Mouse (Mus musculus) 416B (cell line): Measurements from ENCODE around the gene Fam25c.
"Not testable (repeated sequence)": the region's sequence is repeated elsewhere in the genome, so short reads cannot be mapped to it uniquely, and the experiment has no call there.

Source experiments
- DNase-seq: peaks from one replicate; pipeline ENCODE4 v3.0.0; 2011; ENCODE audit warnings: low read depth

Gene Fam25c

DNA sequence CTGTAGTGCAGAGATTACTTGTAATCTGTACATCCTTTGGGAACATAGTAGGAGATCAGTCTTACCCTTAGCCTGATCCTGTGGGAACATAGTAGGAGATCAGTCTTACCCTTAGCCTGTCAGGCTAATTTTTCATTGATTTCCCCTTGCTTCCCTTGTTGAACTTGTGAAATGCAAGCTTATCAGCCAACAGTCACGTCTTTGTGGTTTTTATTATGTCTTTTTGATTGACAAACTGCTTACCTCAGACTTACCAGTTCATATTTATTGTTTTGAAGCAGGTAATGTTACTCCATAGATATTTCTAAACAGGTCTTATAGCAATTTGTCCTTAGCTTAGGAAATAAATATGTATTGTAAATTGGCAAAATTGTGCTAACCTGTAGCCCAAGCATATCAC is 27.6 kb downstream of the Fam25c start:
- peak; percentile 41 for DNase-seq

DNA sequence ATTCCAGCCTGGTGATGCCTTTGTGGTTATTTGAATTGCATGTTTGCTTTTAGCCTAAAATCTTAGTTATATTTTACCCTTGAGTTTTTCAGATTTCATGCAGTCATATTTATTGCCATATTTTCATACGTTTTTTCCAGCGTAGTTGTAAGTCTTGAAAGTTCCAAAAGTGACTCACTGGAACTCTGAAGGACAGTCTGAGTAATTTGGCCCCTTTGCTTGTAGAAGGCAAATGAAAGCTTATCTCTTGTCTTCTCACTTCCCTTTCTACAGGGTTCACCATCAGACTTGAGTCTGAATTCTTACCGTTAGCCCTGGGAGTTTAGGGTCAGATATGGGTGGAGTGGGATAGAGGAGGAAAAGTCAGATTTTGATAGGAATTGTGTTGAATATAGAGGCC is 28.6 kb downstream of the Fam25c start:
- DNase-seq: peak; percentile 66

DNA sequence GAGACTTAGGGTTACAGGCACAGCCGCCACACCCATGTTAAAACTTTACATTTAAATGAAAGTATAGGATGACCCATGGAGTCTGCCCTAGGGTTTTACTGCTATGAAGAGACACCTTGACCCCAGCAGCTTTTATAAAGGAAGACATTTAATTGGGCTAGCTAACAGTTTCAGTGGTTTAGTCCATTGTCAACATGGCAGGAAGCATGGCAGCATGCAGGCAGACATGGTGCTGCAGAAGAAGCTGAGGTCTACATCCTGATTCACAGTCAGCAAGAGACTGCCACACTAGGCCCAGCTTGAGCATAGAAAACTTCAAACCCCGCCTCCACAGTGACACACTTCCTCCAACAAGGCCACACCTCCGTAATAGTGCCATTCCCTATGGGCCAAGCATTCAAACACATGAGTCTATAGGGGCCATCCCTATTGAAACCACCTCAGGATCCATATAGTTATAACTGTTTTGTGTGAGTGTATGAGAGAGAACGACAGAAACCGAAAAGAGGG is 31.6 kb downstream of the Fam25c start:
- no peak for DNase-seq

DNA sequence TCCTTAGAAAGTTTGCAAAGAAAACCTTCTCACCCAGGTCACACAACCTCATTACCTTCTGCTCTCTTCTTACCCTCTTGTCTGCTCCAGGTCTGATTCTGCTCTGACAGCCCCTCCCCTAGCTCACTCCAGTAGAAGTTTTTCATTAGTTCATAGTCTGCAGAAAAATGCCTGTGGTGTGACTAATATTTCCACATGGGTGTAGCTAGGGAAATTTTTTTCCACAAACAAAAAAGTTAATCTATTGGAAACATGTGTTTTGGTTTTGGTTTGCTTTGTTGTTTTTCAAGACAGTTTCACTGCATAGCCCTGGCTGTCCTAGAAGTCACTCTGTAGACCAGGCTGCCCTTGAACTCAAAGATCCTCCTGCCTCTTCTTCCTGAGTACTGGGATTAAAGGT is 37.1 kb downstream of the Fam25c start:
- no peak for DNase-seq

DNA sequence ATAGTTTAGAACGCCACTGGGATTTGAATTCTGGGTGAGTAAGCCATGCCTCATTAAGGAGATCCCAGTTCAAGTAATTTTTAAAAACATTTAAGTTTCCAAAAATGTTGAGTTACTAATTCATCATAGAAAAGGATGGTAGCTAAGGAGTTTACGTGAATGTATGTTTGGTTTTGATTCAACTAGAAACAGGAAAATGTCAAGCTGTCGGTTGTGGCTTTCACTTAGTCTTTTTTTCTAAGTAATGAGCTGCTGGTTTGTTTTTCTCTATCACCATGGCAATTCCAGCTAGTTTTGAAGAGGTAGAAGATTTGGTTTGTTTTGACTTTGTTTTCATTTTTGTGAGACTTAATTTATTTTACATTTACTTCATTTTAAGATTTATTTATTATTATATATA is 37.8 kb downstream of the Fam25c start:
- DNase-seq: no peak

DNA sequence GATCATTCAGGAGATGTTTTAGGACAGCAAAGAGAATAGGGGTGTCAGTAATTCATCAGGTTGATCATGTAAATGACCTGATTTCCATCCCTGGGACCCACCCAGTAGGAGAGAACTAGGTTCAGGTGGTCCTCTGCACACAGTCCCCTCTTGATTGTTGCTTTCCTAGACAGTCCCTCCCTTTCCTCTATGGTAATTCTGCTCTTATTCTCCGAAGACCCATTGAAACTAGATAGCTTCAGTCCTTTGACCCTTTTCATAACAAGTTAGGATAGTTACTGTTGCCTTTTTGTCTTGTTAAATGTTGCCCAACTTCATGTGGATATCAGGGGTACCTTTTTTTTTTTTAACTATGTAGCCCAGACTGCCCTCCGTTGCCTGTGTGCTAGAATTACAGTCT is 38.9 kb downstream of the Fam25c start:
- no peak for DNase-seq

DNA sequence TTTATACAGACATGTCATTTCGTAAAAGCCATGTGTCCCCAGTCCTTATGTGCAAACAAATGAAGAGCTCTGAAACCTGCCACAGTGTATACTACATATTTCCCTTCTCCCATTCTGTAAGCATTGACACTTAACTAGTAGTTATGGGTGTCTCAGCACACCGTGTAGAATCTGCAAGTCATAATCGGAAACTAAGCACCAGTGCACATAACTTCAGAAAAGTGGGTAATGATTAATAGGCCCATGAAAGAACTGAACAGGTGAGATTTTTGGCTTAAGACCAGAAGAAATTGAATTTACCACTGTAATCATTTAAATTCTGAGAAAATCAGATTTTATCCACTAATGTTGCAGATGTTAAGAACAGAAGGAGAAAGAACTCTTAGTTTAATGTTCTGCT is 40.4 kb downstream of the Fam25c start:
- DNase-seq: no peak

DNA sequence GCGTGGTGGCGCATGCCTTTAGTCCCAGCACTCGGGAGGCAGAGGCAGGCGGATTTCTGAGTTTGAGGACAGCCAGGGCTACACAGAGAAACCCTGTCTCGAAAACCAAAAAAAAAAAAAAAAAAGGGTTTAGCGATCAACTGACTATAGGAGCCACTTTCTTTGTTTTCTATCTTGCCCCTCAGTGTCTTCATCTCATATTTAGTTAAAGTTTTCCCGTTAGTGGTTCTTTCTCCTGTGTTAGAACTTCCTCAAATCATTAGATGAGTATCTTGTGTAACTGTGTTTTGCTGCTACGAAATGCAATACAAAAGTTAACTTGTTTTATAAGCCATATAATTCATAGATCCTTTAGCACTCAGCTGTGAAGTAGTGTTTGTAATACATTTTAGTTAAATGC is 40.9 kb downstream of the Fam25c start:
- not testable (repeated sequence) for DNase-seq

DNA sequence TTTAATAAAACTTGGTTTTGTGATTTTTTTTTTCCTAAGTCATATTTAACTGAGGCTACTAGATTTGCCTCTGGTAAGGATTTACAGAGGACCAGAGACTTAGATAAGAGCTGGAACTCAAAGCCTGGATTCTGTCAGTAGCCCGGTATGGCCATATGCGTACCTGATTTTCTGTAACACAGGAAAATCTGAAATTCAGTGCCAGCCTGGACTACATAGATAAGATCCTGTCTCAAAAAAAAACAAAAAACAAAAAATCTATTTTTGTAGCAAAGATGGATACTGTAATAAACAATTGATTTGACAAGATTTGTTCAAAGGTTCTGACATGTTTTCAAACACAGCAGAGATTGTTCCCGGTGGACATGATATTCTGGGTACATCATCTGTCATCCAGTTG is 41.6 kb downstream of the Fam25c start:
- DNase-seq: no peak

DNA sequence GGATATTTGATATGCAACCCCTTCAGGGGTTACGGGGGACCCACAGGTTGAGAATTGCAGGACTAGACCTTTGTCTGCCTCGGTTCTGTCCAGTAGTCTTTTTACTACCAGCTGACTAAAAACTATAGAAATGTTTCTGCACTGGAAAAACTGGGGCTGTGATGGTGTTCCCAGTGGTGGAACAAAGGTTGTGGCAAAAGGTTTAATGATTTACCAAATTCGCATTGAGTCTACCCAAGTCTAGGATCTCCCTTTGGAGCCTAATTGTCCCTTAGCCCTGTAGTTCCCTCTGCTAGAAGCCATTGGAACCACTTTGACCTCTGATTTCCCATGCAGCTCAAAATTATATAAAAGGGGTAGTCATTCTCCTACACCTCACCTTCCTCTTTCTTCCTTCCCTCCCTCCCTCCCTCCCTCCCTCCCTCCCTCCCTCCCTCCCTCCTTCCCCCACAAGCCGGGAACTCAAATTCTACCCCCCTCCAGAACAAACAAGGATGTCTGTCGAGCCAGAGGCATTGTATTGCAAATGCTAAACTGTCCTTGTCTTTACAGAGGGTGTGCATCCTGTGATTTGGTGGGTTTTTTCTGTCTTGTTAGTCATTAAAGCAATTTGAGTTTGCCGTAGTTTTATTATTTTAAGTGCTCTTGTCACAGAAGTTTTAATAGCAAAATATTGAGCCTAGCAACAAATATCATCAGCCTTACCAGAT is 42.7 kb downstream of the Fam25c start:
- DNase-seq: peak; percentile 50

DNA sequence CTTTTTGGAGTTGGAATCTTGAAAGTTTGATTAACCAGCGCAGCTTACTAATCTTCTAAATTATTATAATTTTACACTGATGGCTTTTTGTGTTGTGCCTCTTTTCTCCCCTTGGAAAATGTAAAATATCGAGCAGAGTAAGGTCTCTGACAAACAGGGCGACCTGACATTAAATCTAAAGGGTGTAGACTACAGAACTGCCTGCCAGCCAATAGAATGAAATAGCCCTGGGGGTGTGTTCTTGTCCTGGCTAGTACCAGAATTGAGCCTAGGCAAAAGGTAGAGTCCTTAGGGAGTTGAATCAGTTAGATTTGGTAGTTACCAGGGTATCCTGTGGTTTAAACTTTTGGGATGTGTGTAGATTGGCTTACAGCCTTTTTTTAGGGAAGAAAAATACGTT is 43.5 kb downstream of the Fam25c start:
- peak; percentile 67 for DNase-seq

DNA sequence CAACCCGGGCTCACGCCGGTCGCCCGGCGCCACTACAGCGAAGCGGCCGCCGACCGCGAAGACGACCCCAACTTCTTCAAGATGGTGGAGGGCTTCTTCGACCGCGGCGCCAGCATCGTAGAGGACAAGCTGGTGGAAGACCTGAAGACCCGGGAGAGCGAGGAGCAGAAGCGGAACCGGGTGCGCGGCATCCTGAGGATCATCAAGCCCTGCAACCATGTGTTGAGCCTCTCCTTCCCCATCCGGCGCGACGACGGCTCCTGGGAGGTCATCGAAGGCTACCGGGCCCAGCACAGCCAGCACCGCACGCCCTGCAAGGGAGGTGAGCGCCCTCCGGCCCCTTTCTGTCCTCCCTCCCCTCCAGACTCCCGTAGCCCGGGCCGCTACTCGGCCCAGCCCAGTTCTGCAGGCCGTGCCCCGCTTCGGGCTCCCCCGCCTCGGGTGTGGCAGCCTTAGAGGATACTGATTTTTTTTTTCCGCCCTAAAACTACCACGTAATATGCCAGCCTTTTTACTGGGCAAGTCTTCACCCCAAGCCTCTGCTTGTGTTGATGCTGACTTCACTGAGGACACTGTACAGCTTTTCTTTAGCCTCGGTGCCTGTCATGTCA is 44.1 kb downstream of the Fam25c start:
- peak; percentile 51 for DNase-seq

DNA sequence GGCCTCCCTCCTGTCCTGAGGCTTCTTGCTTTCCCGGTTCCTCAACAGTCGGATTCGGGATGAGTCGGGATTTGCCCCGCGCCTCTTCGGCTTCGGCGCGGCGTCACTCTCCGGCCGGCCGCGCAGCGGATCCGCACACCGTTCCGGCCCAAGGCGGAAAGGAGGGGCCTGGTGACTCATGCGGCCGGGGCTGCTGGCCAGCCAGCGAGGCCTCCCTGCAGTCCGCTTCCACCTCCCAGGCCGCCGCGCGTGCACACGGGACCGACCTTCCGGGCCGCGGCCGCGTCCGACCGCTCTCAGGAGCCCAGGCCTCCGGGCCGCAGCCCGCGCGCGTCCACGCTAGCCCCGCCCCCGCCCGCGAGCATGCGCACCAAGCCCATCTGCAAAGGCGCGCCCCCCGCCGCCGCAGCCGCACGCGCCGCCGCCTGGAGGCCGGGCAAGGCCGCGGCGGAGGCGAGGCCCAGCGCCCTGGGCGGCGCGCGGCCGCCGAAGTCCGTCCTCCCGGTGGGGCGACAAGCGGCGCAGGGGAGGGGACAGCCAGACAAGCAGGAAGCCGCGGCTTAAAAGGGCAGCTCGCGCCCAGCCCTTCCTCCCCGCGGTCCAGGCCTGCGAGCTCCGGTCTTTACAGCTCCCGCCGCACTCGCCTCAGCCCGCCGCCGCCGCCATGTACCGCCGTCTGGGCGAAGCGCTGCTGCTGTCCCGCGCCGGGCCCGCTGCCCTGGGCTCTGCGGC is 44.8 kb downstream of the Fam25c start, which contains the start of the genes Shld2 and Glud1:
TSS of gene Shld2 (minus strand) at position 260 of the 732 bp plus-strand sequence.
TSS of gene Glud1 (plus strand) at position 494 of the 732 bp plus-strand sequence.
- peak; percentile 94 for DNase-seq

DNA sequence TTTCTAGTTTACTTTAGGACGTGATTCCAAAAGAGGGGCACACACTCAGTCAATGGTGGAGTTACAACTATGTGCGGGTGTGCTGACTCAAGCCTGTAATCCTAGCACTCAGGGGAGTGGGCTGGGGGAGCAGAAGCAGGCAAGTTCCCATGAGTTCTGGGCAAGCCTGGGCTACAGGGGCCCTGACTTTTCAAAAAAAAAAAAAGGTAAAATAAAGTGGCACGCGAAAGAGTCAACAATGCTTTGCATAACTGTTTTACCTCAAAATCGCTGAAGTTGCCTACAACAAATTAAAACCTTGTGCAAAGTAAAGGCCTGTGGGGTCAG is 45.4 kb downstream of the Fam25c start:
- no peak for DNase-seq

DNA sequence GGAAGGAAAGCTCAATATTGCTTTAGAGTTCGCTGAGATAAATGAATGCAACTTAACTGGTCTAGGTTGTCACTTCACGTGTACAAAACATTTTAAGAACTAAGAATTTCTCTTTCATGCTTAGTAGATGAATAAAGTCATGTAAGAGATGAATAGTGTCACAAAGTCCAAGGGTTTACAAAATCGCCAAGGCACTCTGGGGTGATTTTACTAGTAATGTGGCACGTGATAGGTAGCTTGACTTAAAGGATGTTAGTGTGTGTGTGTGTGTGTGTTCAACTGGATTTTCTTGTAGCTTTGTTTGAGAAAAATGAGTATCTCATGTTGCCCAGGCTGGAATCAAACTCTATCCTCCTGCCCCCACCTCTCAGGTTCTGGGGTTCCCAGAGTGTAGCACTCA is 46.0 kb downstream of the Fam25c start:
- no peak for DNase-seq

DNA sequence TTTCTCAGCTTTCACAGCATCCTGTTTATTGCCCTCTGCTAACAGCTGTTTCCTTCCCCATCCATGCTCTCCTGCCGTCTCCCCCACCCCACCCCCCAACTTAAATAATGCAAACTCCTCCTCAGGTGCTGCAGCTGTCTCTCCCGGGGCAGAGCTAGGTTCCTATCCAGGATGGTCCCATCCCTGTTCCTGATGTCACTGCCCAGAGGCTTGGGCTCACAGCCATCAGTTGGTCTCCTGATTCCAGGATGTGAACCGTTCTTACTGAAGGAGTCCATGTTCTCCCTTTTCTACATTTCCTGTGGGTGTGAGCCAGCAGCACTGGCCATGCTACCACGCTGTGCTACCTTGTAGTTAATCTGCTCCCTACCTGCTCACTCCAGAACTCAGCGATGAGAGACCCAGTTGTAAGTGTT is 52.0 kb downstream of the Fam25c start:
- no peak for DNase-seq

DNA sequence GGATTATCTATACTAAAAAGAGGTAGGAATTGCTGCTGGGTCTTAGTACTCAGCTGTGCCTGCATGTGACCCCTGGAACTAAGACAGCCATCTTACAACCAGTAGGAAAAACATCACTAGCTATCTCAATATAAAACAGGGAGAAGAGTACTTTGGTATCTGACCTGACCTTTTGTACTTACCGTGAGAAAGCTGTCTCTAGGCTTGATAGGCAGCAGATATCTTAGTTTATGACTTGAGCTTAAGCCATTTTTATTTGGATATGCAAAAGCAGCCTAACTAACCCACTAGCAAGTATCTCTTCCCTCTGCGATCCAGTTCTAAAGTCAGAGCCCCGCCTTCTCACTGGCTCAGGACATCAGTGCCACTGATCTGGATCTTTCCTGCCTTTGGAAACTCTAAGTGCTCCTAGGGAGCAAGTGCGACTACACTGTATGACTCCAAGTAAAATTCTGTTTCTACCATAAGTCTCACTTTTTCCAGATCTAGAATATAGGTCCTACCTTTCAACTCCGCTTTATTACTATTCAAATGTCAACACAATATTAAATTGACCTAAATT is 52.5 kb downstream of the Fam25c start:
- no peak for DNase-seq
